Mouse (Mus musculus) forebrain, embryonic 11.5 days (tissue): ENCODE measurements around the gene Tifa. TPM values are rescaled to one million over a fixed set of nuclear protein-coding genes. Genes with fewer than 3 reads are reported as not detected.

Experiments used
- ATAC-seq: fragments of 200-750 bp; cut with Nextera tagmentation; replicated peaks from 2 replicates; pipeline ENCODE4 v1.8.0; 2017; ENCODE audit warnings: moderate TSS enrichment; ENCODE audit not compliant: low FRiP score
- DNase-seq: peaks from one replicate; pipeline ENCODE4 v3.0.0-alpha.2; 2017; ENCODE audit warnings: low spot score
- H3K27ac ChIP-seq: fragments of 300-500 bp; sonication (generic); 2 replicates; pipeline ENCODE4 v1.5.1; 2014; ENCODE audit warnings: low read depth, low read length
- H3K27me3 ChIP-seq: fragments of 300-500 bp; sonication (generic); 2 replicates; pipeline ENCODE4 v1.6.1; 2014; ENCODE audit warnings: mild to moderate bottlenecking, low read length, mixed read lengths; ENCODE audit not compliant: control insufficient read depth, insufficient read depth
- H3K36me3 ChIP-seq: fragments of 300-500 bp; sonication (generic); 2 replicates; pipeline ENCODE4 v1.6.1; 2014; ENCODE audit warnings: mild to moderate bottlenecking, low read length, moderate library complexity, mixed read lengths; ENCODE audit not compliant: control insufficient read depth, insufficient read depth
- H3K4me1 ChIP-seq: fragments of 300-500 bp; sonication (generic); replicated peaks from 2 replicates; pipeline ENCODE4 v1.6.1; 2014; ENCODE audit warnings: low read length, mixed read lengths; ENCODE audit not compliant: control insufficient read depth, insufficient read depth
- H3K4me2 ChIP-seq: fragments of 300-500 bp; sonication (generic); 2 replicates; pipeline ENCODE4 v1.6.1; 2014; ENCODE audit warnings: low read depth, mild to moderate bottlenecking, low read length, moderate library complexity, mixed read lengths; ENCODE audit not compliant: severe bottlenecking
- H3K4me3 ChIP-seq: fragments of 300-500 bp; sonication (generic); 2 replicates; pipeline ENCODE4 v1.5.1; 2014; ENCODE audit warnings: low read depth, low read length
- H3K9ac ChIP-seq: fragments of 300-500 bp; sonication (generic); 2 replicates; pipeline ENCODE4 v1.6.1; 2014; ENCODE audit warnings: low read length
- H3K9me3 ChIP-seq: fragments of 300-500 bp; sonication (generic); 2 replicates; pipeline ENCODE4 v1.6.1; 2016; ENCODE audit warnings: low read length, mixed read lengths; ENCODE audit not compliant: control insufficient read depth
- WGBS: fragments of 180-500 bp; shearing (Covaris S2); extraction: QIAGEN DNeasy Blood & Tissue Kit; methylation state at CpG from one replicate; pipeline ENCODE4 v1.1.7; 2014; 5-methylcytosine and 5-hydroxymethylcytosine counted together
- polyA plus RNA-seq: library from polyadenylated mRNA; unstranded; fragments of >200 nt; fragmentation: Nextera tagmentation; extraction: Ambion mirVana; gene quantifications from 2 replicates; pipeline ENCODE4 v1.2.1, GENCODE M21; 2014

Tifa gene
- polyA plus RNA-seq: 2.9 and 3.2 TPM in 2 replicates

DNA sequence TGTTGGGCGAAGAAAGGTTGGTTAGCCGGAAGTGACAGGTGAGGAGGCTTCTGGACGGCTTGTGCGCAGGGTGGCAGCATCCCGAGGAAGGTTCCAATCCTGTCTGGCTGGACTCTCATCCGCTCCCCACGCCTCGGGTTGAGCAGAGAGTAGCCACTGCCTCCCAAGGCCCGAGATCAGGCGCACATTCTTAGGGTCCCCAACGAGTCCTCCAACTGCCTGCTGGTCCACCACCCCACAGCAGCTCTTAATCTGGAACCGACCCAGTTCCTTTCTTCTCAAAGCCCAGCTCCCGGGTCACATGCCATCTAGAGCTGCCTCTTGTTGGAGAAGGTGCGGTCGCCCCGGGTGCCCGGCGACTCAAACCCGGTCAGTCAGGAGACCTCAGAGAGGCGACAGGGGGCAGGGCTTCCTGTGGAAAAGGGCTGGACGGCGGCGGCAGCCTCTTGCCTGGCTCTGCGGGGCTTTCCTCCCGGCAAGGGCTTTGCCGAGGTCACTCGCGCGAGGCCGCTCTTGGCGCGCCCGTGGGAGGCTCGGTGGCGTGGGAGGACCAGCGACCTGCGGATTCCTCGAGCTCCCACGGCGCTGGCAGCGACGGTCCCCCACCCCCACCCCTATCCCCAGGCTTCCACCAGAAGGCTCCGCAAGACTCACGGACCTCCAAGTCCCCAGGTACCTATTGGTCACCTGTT, at the start of gene Tifa:
TSS of gene Tifa (plus strand) at position 306 of the 692 bp plus-strand sequence.
- H3K36me3 ChIP-seq: no peaks in the 10 kb centered on the region
- peak within 1 kb of the TSS; percentile 87 for H3K4me2 ChIP-seq
- peaks cover 27% of the 10 kb centered on the region for H3K27me3 ChIP-seq
- peak within 1 kb of the TSS; percentile 49 for H3K4me3 ChIP-seq
- H3K4me1 ChIP-seq: peaks cover 8% of the 10 kb centered on the region; the same call in 1 of the 2 replicates
- no peak within 1 kb of the TSS for H3K27ac ChIP-seq
- peak; percentile 82 for DNase-seq
- peak; percentile 70 for ATAC-seq
- H3K9me3 ChIP-seq: no peaks in the 10 kb centered on the region
- under 1% methylated on average over 41 of the region's 44 CpGs for WGBS
- H3K9ac ChIP-seq: peak within 1 kb of the TSS; percentile 54

DNA sequence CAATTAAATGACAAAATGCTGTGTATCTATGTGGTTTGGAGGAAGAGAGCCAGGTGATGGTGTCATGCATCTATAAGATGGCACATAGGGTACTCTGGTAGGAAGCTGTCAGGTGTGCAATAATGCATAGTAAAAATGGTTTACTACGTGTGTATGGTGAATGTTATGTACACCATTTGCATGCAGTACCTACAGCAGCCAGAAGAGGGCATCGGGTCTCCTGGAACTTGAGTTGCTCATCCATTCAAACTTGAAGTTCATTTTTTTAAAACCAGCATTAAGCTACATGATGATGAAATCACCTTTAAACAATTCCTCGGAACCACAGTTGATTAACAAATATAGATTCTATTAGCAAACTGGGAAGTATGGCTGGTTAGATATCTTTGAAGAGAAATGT, 48.1 kb upstream of the Tifa start:
- peaks cover 3% of the 10 kb centered on the region; the same call in 1 of the 2 replicates for H3K9me3 ChIP-seq
- H3K9ac ChIP-seq: no peak overlapping the region
- WGBS: 96% methylated on average over 3 of the region's 3 CpGs
- no peak for DNase-seq
- H3K36me3 ChIP-seq: no peaks in the 10 kb centered on the region
- H3K4me3 ChIP-seq: no peak overlapping the region
- H3K4me1 ChIP-seq: peaks cover 8% of the 10 kb centered on the region; the same call in 1 of the 2 replicates
- H3K27me3 ChIP-seq: peaks cover 4% of the 10 kb centered on the region; the same call in 1 of the 2 replicates
- no peak for ATAC-seq
- H3K27ac ChIP-seq: no peak overlapping the region
- no peak overlapping the region for H3K4me2 ChIP-seq

DNA sequence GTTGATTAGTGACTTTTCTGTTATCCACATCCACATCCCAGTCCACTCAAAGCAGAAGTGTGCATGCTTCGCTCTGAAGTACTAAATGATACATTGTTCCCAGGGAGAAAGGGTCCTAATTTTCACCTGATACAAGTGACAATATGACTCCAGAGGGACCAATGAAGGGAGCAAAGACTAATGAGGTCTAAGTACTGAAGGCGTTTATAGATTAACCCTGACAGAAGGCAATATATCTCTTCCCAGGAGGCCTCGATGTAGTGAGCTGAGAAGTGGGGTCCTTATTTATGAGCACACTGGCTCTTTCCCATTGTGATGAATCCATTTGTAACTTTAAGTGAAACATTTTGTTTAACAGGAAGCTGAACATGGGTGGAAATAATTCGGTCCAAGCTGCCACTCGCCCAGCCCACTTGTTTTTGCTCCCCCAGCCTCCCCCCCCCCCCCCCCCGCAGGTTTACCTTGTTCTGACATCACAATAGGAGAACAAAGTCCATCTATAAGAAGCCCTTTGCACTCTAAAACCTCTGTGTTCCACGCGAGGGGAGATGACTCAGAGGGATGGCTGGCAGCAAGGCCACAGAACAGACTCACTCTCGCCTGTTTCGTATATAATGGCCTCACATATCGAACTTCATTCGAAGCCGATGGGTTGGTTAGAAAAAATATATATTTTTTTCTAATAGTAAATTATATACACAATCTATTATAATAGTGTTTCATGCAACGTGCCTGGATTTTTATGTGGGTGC, 45.8 kb upstream of the Tifa start:
- Histone ChIP-seq H3K4me2 (no peak overlapping the region), H3K36me3 (no peaks in the 10 kb centered on the region), H3K9me3 (peaks cover 3% of the 10 kb centered on the region; the same call in 1 of the 2 replicates), H3K27me3 (peaks cover 9% of the 10 kb centered on the region; the same call in 1 of the 2 replicates), H3K9ac (no peak overlapping the region), H3K4me3 (no peak overlapping the region), H3K27ac (no peak overlapping the region), H3K4me1 (peaks cover 15% of the 10 kb centered on the region; the same call in 1 of the 2 replicates)
- WGBS: 68% methylated on average over 13 of the region's 14 CpGs
- ATAC-seq (no peak), DNase-seq (no peak)

DNA sequence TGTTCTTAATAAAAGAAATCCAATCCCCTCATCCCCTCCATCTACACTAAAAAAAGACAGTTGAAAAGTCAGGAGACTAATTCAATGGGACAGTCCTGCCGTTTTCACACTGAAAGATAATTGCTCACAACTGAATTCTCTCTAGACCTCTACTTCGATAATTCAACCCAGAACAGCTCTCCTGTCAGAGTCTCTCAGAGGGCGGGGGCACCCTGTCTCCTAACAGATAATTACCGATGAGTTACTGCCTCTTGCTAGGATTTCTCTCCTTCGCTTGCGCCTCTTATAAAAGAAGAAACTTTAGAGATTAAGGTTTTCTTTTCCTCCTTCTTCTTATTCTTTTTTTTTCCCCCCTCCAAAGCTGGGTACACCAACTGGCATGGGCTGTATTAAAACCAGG, 44.1 kb upstream of the Tifa start:
- WGBS: 23% methylated on average over 6 of the region's 6 CpGs
- peaks cover 21% of the 10 kb centered on the region; the same call in 1 of the 2 replicates for H3K4me1 ChIP-seq
- H3K36me3 ChIP-seq: no peaks in the 10 kb centered on the region
- H3K4me2 ChIP-seq: no peak overlapping the region; the same call in 1 of the 2 replicates
- peaks cover 3% of the 10 kb centered on the region; the same call in 1 of the 2 replicates for H3K9me3 ChIP-seq
- no peak for ATAC-seq
- no peak overlapping the region for H3K9ac ChIP-seq
- DNase-seq: no peak
- no peak overlapping the region for H3K4me3 ChIP-seq
- peak overlapping the region; percentile 79 for H3K27ac ChIP-seq
- peaks cover 9% of the 10 kb centered on the region; the same call in 1 of the 2 replicates for H3K27me3 ChIP-seq

DNA sequence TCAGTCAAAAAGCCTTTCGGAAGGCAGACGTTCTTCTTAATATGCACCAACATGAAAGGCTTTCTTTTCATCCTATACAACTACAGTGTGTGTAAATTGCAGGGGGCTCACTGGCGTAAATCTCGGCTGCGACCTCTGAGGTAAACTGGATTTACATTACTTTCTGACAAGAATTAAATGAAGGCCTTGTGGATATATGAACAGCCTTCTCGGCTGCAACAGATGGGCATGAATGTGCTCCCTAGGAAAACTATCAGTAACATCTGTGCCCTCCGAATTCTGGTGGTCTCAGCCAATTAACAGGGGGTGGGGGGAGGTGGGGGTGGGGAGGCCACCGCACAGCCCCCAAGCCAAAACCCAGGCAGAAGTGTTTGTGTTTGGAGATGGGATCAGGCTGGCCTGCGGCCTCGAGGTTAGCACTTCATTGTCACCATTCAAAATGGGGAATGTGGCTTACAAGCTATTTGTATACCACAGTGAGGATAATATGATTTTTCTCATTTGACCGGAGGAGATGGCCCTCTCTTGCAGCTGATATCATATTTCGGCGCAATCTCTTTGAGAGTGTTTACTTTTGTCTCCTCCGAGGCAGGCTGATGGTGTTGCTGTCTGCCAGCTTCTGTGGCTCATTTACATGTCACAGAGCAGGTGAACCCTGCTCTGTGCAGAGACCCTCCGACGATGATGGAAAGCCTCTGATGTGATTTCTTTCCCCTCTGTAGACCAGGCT, 43.5 kb upstream of the Tifa start:
- ATAC-seq: peak; percentile 58
- Histone ChIP-seq H3K9ac (no peak overlapping the region), H3K36me3 (no peaks in the 10 kb centered on the region), H3K4me1 (peaks cover 23% of the 10 kb centered on the region; the same call in 1 of the 2 replicates), H3K27me3 (peaks cover 9% of the 10 kb centered on the region; the same call in 1 of the 2 replicates), H3K4me2 (peak overlapping the region; percentile 9; the same call in 1 of the 2 replicates), H3K4me3 (no peak overlapping the region), H3K27ac (peak overlapping the region; percentile 79), H3K9me3 (peaks cover 3% of the 10 kb centered on the region; the same call in 1 of the 2 replicates)
- DNase-seq: peak; percentile 74
- WGBS: 10% methylated on average over 16 of the region's 16 CpGs

DNA sequence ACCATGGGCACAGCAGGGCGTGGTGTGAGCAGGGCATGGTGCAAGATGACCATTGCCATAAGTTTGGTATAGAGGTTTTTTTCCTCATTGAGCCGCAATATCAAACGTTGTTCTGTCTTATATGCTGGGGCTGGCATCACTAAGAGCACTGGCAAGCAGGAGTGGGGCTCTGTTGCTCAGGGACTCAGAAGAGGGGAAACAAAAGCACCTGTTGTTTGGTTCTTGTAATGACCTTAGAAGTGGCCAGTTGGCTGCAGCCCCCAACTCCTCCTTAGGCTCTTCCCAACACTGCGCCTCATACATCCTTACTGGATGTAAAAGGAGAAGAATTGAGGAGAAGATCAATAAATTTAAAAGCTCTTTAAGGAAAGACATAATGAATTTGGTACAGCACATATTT, 41.0 kb upstream of the Tifa start:
- Histone ChIP-seq H3K36me3 (no peaks in the 10 kb centered on the region), H3K27ac (peak overlapping the region; percentile 90), H3K9ac (peak overlapping the region; percentile 7), H3K4me1 (peaks cover 26% of the 10 kb centered on the region; the same call in 1 of the 2 replicates), H3K27me3 (peaks cover 18% of the 10 kb centered on the region), H3K4me2 (peak overlapping the region; percentile 43; the same call in 1 of the 2 replicates), H3K4me3 (no peak overlapping the region), H3K9me3 (no peaks in the 10 kb centered on the region)
- 30% methylated on average over 4 of the region's 4 CpGs for WGBS
- ATAC-seq: no peak
- DNase-seq: no peak

DNA sequence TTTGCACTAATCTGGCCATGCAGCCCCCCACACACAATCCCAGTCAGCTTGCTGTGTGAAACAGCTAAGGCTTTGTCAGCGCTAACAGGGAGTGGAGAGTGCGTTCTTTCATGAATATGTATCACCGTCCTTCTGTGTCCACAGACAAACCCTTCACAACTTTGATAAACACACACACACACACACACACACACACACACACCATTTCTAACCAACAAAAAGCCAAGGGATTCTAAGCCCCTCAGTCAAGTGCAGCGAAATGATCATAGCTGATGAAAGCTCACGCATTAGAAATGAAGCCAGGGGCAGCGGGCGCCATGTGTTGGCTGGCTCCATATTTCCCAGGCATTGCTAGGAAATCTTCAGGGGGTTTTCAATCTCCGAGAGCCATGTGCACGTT, 40.3 kb upstream of the Tifa start:
- H3K4me3 ChIP-seq: no peak overlapping the region
- H3K4me2 ChIP-seq: peak overlapping the region; percentile 43; the same call in 1 of the 2 replicates
- peak; percentile 75 for DNase-seq
- H3K9me3 ChIP-seq: no peaks in the 10 kb centered on the region
- H3K27me3 ChIP-seq: peaks cover 22% of the 10 kb centered on the region
- H3K36me3 ChIP-seq: no peaks in the 10 kb centered on the region
- H3K9ac ChIP-seq: peak overlapping the region; percentile 49
- ATAC-seq: peak; percentile 63
- 5% methylated on average over 9 of the region's 9 CpGs for WGBS
- H3K4me1 ChIP-seq: peaks cover 26% of the 10 kb centered on the region; the same call in 1 of the 2 replicates
- peak overlapping the region; percentile 90 for H3K27ac ChIP-seq
